Mouse (Mus musculus): ENCODE data around the gene Hist1h2bq. TPM values are rescaled to one million over a fixed set of nuclear protein-coding genes. Genes with fewer than 3 reads are reported as not detected.
"Not testable (repeated sequence)": the region's sequence is repeated elsewhere in the genome, so short reads cannot be mapped to it uniquely, and the experiment has no call there.

Hist1h2bq gene
- total RNA-seq, 2 experiments from 2014 or later: 53.2 to 110 TPM

DNA sequence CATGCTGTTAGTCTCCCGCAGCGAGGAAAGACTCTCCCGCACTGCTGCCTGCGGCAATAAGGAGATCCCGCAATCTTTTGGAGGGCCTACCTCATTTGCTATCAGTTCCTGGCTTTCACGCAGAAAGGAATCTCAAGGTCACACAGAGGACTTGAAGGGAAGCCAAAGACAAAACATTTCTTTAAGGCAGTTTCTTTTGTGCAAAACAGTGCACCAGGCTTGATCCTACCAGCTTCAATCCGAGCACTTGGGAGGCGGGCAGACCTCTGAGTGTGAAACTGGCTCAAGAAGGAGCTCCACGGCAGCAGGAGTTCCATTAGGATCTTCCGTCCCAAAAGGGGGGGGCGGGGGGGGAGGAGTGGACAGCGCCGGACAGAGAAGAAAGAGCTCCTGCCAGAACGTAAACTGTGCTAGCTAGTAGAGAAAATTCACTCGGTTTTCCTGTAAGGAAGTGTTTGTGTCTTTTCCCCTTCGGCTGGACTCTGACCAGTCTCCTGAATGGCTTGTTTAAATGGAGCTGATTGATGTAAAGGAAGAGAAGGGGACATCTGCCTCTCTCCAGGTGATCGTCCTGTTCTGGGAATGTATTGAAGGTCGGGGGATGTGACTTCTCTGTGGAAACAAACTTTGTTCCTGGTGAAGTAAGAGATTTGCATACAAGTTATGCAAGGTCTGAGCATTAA is 19.3 kb downstream of the Hist1h2bq start:
- DNase-seq: no peak
- intact Hi-C loops (cut with DNase I): loop anchor here (10.0 kb wide), 1 partner anchor 54 kb away; no protein-coding TSS in a partner anchor

- DNase-seq: no peak
- intact Hi-C loops (cut with DNase I): loop anchor here (10.0 kb wide), 1 partner anchor 55 kb away; no protein-coding TSS in a partner anchor
These were observed 20.1 kb downstream of the Hist1h2bq start for GRCm38 (mm10) chr13:21789925-21790324.

DNA sequence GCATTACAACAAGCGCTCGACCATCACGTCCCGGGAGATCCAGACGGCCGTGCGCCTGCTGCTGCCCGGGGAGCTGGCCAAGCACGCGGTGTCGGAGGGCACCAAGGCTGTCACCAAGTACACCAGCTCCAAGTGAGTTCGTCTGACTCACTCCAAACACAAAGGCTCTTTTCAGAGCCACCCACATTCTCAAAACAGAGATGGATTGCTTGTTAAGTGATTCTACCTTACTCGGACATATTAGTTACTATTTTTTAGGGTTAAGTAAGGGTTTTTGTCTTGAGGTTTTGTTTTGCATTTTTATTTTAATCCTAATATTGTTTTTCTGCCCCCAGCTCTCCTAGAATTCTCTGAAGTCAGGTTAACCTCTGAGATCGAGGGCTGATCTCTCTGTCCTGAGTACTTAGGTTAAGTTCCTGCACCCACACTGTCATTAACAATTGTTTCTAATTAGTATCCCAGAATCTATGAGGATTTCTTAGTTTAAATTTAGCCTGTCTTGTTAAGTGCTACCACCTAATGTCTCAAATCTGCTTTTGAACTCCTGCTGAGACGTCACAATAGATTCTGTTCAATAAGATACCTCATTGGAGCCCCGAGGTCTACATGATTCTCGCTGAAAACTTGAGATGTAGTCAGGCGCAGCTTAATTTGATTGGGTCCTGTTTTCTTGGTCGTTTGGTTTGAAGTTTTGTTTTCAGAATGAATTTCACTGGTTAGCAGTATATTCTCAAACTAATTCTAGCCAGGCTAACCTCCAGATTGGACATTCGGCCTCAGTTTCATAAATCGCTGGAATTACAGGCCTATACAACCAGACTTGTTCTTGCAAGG is 22.0 kb downstream of the Hist1h2bq start:
- DNase-seq: no peak
- intact Hi-C loops (cut with DNase I): no loop called here

GRCm38 (mm10) chr13:21786899-21787629 is 22.9 kb downstream of the Hist1h2bq start, which contains the start of the genes Hist1h2an and Hist1h2bp:
Gene Hist1h2an (minus strand): TSS chr13:21787218.
Gene Hist1h2bp (plus strand): TSS chr13:21787461.
- DNase-seq: peak; percentile 77 to 87
- intact Hi-C loops (cut with DNase I): not testable (repeated sequence)

GRCm38 (mm10) chr13:21786189-21786898 is 23.7 kb downstream of the Hist1h2bq start:
- no peak for DNase-seq
- intact Hi-C loops (cut with DNase I): no loop called here

DNA sequence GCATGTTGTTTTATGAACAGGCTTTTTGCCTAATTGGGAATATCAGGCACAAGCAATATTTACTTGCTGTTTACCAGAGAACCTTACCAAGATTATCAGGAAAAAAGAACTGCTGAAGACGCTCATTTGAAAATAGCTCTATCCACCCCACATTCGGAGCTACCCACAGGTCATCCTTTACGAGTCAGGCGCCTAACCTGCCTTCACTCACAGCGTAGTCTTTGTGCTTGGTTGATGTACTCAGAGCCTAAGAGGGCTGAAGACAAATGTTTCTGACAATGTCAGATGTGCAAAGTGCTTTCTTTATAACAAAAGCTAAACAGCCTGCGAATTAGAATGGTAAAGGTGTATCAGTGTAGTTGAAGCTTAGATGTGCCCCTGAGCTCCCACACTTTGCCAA is 25.7 kb downstream of the Hist1h2bq start:
- intact Hi-C loops (cut with DNase I): no loop called here
- no peak for DNase-seq

DNA sequence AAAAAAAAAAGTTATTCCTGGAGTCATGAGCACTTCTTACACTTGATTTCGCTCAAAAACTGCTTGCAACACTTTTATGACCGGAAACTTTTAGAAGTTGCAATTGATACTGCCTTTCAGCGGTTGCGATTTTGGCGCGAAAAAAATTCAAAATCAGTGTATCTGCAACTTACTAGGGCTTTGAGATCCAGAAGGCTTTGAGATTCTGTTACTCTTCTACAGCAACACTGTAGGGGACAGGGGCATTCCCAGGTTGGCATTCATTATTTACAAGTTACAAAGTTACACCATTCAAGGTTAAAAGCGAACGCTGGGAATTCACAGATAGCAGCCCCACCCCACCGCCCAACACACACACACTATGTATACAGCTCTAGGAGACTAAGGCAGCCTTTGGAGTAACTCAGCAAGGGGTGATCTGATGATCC is 26.2 kb downstream of the Hist1h2bq start:
- DNase-seq: peak; percentile 3 to 24
- intact Hi-C loops (cut with DNase I): no loop called here

DNA sequence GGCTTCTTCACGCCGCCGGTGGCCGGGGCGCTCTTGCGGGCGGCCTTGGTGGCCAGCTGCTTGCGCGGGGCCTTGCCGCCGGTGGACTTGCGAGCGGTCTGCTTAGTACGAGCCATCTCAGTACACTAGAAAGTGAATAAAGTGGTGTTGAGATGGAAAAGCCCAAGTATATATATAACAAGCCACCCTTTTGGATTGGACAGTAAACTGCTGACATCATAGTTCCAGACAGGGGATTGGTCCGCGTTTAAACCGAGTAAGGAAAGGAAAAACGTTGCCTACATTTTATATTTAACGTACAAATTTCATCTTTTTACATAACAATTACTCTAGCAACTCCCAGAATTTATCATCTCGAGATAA is 26.8 kb downstream of the Hist1h2bq start, which contains the start of gene Hist1h3i:
Gene Hist1h3i (minus strand): TSS at position 116 of the 363 bp plus-strand sequence.
- intact Hi-C loops (cut with DNase I): no loop called here
- DNase-seq: peak; percentile 22 to 49

DNA sequence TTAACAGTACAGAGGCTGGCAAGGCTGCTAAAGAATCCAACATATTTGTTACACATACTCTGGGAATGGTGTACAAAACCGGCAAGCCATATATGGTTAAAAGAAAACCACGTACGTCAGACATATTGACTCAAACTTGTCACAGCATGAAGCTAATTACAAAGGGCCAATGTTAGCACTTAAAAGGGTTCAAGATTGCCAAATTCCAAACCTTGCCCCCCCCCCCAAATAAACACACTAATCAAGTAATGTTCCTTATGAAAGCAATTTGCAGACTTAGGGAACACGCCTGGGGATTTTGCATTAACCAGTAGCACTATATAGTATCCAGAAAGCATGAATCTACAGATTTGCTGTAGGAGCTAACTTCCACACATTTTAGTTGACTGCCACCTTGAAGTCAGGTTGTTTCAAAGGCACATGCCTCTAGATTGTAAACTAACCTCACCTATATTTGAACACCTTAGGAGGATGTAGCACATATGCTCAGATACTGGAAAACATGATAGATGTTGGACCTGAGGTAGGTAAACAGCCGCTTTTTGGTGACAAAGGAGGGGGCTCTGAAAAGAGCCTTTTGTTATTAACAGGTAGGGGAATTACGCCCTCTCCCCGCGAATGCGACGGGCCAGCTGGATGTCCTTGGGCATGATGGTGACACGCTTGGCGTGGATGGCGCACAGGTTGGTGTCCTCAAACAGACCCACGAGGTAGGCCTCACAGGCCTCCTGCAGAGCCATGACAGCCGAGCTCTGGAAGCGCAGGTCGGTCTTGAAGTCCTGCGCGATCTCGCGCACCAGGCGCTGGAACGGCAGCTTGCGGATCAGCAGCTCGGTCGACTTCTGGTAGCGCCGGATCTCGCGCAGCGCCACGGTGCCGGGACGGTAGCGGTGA is 27.4 kb downstream of the Hist1h2bq start:
- DNase-seq: peak in 1 of 2 experiments; percentile 20
- intact Hi-C loops (cut with DNase I): not testable (repeated sequence)

- no peak for DNase-seq
- intact Hi-C loops (cut with DNase I): loop anchor here (2.0 kb wide), 1 partner anchor 71 kb away; no protein-coding TSS in a partner anchor
These were observed 28.4 kb downstream of the Hist1h2bq start for GRCm38 (mm10) chr13:21781639-21782038.

DNA sequence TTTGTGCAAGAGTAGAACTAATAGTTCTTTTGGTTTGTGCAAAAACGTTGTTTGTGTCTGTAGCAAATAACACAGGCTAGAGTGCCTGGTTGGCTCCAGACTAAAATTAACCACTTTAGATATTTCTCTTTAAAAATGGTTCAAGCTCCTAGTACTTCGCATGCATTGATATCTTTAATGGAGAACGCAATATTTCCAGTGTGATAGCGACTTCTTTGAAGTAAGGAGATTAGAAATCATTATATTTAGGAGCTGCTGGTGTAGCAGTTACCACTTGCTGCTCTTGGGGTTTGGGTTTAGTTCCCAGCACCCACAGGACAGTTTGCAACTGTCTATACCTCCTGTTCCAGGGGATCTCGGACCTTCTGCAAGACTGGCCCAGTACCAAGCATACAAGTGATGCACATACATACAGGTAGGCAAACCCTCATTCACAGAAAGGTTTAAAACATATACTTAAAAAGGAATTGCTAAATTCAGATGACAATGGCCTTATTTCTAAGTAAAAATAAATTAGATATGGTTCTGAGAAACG is 28.9 kb downstream of the Hist1h2bq start:
- DNase-seq: no peak
- intact Hi-C loops (cut with DNase I): loop anchor here (2.0 kb wide), 1 partner anchor 70 kb away; no protein-coding TSS in a partner anchor

- DNase-seq: peak; percentile 53 to 56
- intact Hi-C loops (cut with DNase I): loop anchor here (2.0 kb wide), 2 partner anchors 27 to 69 kb away; partner anchors contain the start of gene Hist1h2ak
These were observed 29.9 kb downstream of the Hist1h2bq start, which contains the start of gene Hist1h1b for GRCm38 (mm10) chr13:21779767-21780731. Gene Hist1h1b (minus strand): TSS chr13:21780625.

- peak; percentile 49 to 72 for DNase-seq
- intact Hi-C loops (cut with DNase I): loop anchor here (2.0 kb wide), 1 partner anchor 26 kb away; the partner anchor contains the start of gene Hist1h2ak
These were observed 30.9 kb downstream of the Hist1h2bq start for GRCm38 (mm10) chr13:21778814-21779766.

Data from heart, postnatal 14 days (tissue).